Mouse (Mus musculus): ENCODE data around the gene Rgs7.

- TF ChIP-seq POLR2A (IDR thresholded peaks at IDR 0.05; ENCODE audit: borderline replicate concordance, low read depth, low read length): no peak
- no peak for TF ChIP-seq CTCF (IDR thresholded peaks at IDR 0.05; ENCODE audit: low read depth, low read length)
These were observed 451.0 kb downstream of the Rgs7 start for GRCm38 (mm10) chr1:175041167-175041817.
